Mouse (Mus musculus): ENCODE results near the gene Kcnk4. TPM values are rescaled to one million over a fixed set of nuclear protein-coding genes. Genes with fewer than 3 reads are reported as not detected.

Kcnk4 gene
- polyA plus RNA-seq, 1 experiment from 2014 or later: 0.49 TPM

GRCm38 (mm10) chr19:6933102-6933435, 1.2 kb downstream of the Kcnk4 start:
- H3K4me1 ChIP-seq (replicated peaks; ENCODE audit: control insufficient read depth, insufficient read depth, low read length): peaks cover 5% of the 10 kb centered on the region; the same call in 1 of the 2 replicates
- ATAC-seq (ENCODE audit: low FRiP score) (no peak), DNase-seq (ENCODE audit: low spot score) (no peak)
- no peaks in the 10 kb centered on the region for H3K9me3 ChIP-seq (ENCODE audit: control insufficient read depth, low read length)
- no peaks in the 10 kb centered on the region for H3K36me3 ChIP-seq (ENCODE audit: control insufficient read depth, insufficient read depth, low read length)
- no peak overlapping the region for H3K9ac ChIP-seq (ENCODE audit: low read depth, low read length)
- peaks cover 68% of the 10 kb centered on the region for H3K27me3 ChIP-seq (ENCODE audit: control insufficient read depth, insufficient read depth, low read length)
- no peak overlapping the region for H3K27ac ChIP-seq (ENCODE audit: low read depth, low read length)
- H3K4me2 ChIP-seq (replicated peaks; ENCODE audit: low read depth, low read length): no peak overlapping the region
- no peak overlapping the region for H3K4me3 ChIP-seq (ENCODE audit: low read depth, low read length)
- 20% methylated on average over 4 of the region's 4 CpGs for WGBS

- Histone ChIP-seq H3K4me2 (replicated peaks; ENCODE audit: low read depth, low read length) (no peak overlapping the region), H3K4me3 (ENCODE audit: low read depth, low read length) (no peak overlapping the region), H3K9me3 (ENCODE audit: control insufficient read depth, low read length) (no peaks in the 10 kb centered on the region), H3K27me3 (ENCODE audit: control insufficient read depth, insufficient read depth, low read length) (peaks cover 79% of the 10 kb centered on the region), H3K36me3 (ENCODE audit: control insufficient read depth, insufficient read depth, low read length) (no peaks in the 10 kb centered on the region), H3K27ac (ENCODE audit: low read depth, low read length) (no peak overlapping the region), H3K4me1 (replicated peaks; ENCODE audit: control insufficient read depth, insufficient read depth, low read length) (peaks cover 5% of the 10 kb centered on the region; the same call in 1 of the 2 replicates), H3K9ac (ENCODE audit: low read depth, low read length) (no peak overlapping the region)
- 50% methylated on average over 1 of the region's 1 CpGs for WGBS
- ATAC-seq (ENCODE audit: low FRiP score) (no peak), DNase-seq (ENCODE audit: low spot score) (no peak)
These were observed 2.3 kb downstream of the Kcnk4 start for GRCm38 (mm10) chr19:6932018-6932417.

- Histone ChIP-seq H3K27me3 (ENCODE audit: control insufficient read depth, insufficient read depth, low read length) (peaks cover 86% of the 10 kb centered on the region), H3K4me2 (replicated peaks; ENCODE audit: low read depth, low read length) (no peak overlapping the region), H3K9ac (ENCODE audit: low read depth, low read length) (no peak overlapping the region), H3K4me1 (replicated peaks; ENCODE audit: control insufficient read depth, insufficient read depth, low read length) (peaks cover 5% of the 10 kb centered on the region; the same call in 1 of the 2 replicates), H3K27ac (ENCODE audit: low read depth, low read length) (no peak overlapping the region), H3K9me3 (ENCODE audit: control insufficient read depth, low read length) (no peaks in the 10 kb centered on the region), H3K4me3 (ENCODE audit: low read depth, low read length) (no peak overlapping the region), H3K36me3 (ENCODE audit: control insufficient read depth, insufficient read depth, low read length) (no peaks in the 10 kb centered on the region)
- no peak for ATAC-seq (ENCODE audit: low FRiP score)
- no peak for DNase-seq (ENCODE audit: low spot score)
- WGBS: 0% methylated on average over 2 of the region's 2 CpGs
These were observed 3.3 kb downstream of the Kcnk4 start for GRCm38 (mm10) chr19:6931002-6931401.

GRCm38 (mm10) chr19:6928080-6928479, 6.2 kb downstream of the Kcnk4 start:
- WGBS: 14% methylated on average over 9 of the region's 9 CpGs
- H3K9me3 ChIP-seq (ENCODE audit: control insufficient read depth, low read length): no peaks in the 10 kb centered on the region
- H3K4me2 ChIP-seq (replicated peaks; ENCODE audit: low read depth, low read length): no peak overlapping the region
- H3K4me3 ChIP-seq (ENCODE audit: low read depth, low read length): no peak overlapping the region
- no peaks in the 10 kb centered on the region for H3K36me3 ChIP-seq (ENCODE audit: control insufficient read depth, insufficient read depth, low read length)
- H3K27ac ChIP-seq (ENCODE audit: low read depth, low read length): no peak overlapping the region
- H3K27me3 ChIP-seq (ENCODE audit: control insufficient read depth, insufficient read depth, low read length): peaks cover 84% of the 10 kb centered on the region
- no peak for DNase-seq (ENCODE audit: low spot score)
- H3K4me1 ChIP-seq (replicated peaks; ENCODE audit: control insufficient read depth, insufficient read depth, low read length): 0 out of 2 replicates have a peak, but pooled peaks cover 7% of the 10 kb centered on the region
- no peak for ATAC-seq (ENCODE audit: low FRiP score)
- H3K9ac ChIP-seq (ENCODE audit: low read depth, low read length): no peak overlapping the region

GRCm38 (mm10) chr19:6926559-6927255, 7.6 kb downstream of the Kcnk4 start:
- H3K36me3 ChIP-seq (ENCODE audit: control insufficient read depth, insufficient read depth, low read length): no peaks in the 10 kb centered on the region
- H3K4me3 ChIP-seq (ENCODE audit: low read depth, low read length): peak overlapping the region; percentile 16; the same call in 1 of the 2 replicates
- ATAC-seq (ENCODE audit: low FRiP score): no peak
- H3K9me3 ChIP-seq (ENCODE audit: control insufficient read depth, low read length): no peaks in the 10 kb centered on the region
- H3K27me3 ChIP-seq (ENCODE audit: control insufficient read depth, insufficient read depth, low read length): peaks cover 76% of the 10 kb centered on the region
- H3K9ac ChIP-seq (ENCODE audit: low read depth, low read length): no peak overlapping the region
- H3K4me1 ChIP-seq (replicated peaks; ENCODE audit: control insufficient read depth, insufficient read depth, low read length): 0 out of 2 replicates have a peak, but pooled peaks cover 7% of the 10 kb centered on the region
- peak; percentile 50 for DNase-seq (ENCODE audit: low spot score)
- WGBS: 11% methylated on average over 26 of the region's 26 CpGs
- peak overlapping the region; percentile 18; the same call in 1 of the 2 replicates for H3K4me2 ChIP-seq (replicated peaks; ENCODE audit: low read depth, low read length)
- no peak overlapping the region for H3K27ac ChIP-seq (ENCODE audit: low read depth, low read length)

GRCm38 (mm10) chr19:6925611-6926329, 8.5 kb downstream of the Kcnk4 start:
- Histone ChIP-seq H3K9ac (ENCODE audit: low read depth, low read length) (no peak overlapping the region), H3K36me3 (ENCODE audit: control insufficient read depth, insufficient read depth, low read length) (no peaks in the 10 kb centered on the region), H3K4me2 (replicated peaks; ENCODE audit: low read depth, low read length) (no peak overlapping the region), H3K27ac (ENCODE audit: low read depth, low read length) (no peak overlapping the region), H3K4me1 (replicated peaks; ENCODE audit: control insufficient read depth, insufficient read depth, low read length) (peaks cover 7% of the 10 kb centered on the region; the same call in 1 of the 2 replicates), H3K9me3 (ENCODE audit: control insufficient read depth, low read length) (no peaks in the 10 kb centered on the region), H3K27me3 (ENCODE audit: control insufficient read depth, insufficient read depth, low read length) (peaks cover 67% of the 10 kb centered on the region), H3K4me3 (ENCODE audit: low read depth, low read length) (peak overlapping the region; percentile 8; the same call in 1 of the 2 replicates)
- no peak for ATAC-seq (ENCODE audit: low FRiP score)
- WGBS: 5% methylated on average over 38 of the region's 40 CpGs
- peak; percentile 42 for DNase-seq (ENCODE audit: low spot score)

DNA sequence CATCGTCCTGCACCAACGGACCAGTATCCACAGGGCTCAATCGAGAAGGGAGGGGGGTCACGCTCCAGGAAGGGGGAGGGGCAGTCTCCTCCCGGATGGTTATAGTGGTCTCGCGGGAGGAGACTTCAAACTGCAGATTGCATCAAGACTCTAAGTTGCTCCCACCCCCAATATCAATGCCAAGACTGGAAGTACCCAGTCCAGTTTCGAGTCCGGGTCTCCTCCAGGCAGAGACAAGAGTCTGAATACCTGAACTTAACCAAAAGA, 9.1 kb downstream of the Kcnk4 start, which contains the start of gene Catsperz:
TSS of gene Catsperz (minus strand) at position 74 of the 267 bp plus-strand sequence.
- Histone ChIP-seq H3K9ac (ENCODE audit: low read depth, low read length) (no peak within 1 kb of the TSS), H3K27me3 (ENCODE audit: control insufficient read depth, insufficient read depth, low read length) (peaks cover 64% of the 10 kb centered on the region), H3K4me2 (replicated peaks; ENCODE audit: low read depth, low read length) (no peak within 1 kb of the TSS), H3K4me3 (ENCODE audit: low read depth, low read length) (peak within 1 kb of the TSS; percentile 8; the same call in 1 of the 2 replicates), H3K27ac (ENCODE audit: low read depth, low read length) (no peak within 1 kb of the TSS), H3K36me3 (ENCODE audit: control insufficient read depth, insufficient read depth, low read length) (no peaks in the 10 kb centered on the region), H3K9me3 (ENCODE audit: control insufficient read depth, low read length) (no peaks in the 10 kb centered on the region), H3K4me1 (replicated peaks; ENCODE audit: control insufficient read depth, insufficient read depth, low read length) (peaks cover 10% of the 10 kb centered on the region; the same call in 1 of the 2 replicates)
- 6% methylated on average over 9 of the region's 9 CpGs for WGBS
- DNase-seq (ENCODE audit: low spot score) (no peak), ATAC-seq (ENCODE audit: low FRiP score) (no peak)

DNA sequence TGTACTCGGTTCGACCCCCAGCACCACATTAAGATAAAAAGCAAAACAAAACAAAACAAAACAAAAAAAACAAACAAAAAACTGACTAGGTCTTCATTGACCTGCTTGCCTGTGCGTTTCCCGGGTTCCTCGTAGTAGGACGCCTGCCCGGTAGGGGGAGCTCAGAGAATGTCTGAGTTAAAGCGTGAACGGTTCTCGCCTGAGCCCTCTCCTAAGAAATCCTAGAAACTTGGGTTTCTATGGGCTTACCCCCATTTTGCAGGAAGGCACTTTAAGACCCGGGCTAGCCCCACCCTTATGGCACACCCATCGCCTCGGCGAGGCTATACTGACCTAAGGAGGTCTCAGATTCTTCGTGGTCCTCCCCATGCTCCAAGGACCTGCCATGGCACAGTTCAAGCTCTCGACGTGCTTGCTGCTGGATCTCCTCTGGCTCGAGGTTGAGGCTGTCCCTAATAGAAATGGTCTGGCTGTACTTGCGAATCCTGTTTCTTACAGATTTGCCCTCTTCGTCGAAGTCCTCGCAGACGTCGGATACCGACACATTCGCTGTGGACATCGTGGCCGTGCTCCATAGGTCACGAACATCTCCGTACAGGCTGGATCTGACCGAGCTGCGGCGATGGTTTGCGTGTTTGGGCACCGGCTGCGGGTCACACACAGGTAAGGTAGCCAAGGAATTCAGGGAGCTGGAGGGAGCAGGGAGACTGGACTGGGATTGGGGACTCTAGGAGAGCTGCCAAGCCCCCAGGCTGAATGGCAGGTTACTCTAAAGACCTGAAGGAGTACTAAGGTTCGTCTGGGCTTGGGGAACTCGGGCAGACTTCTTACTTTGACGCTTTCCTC, 9.6 kb downstream of the Kcnk4 start:
- no peaks in the 10 kb centered on the region for H3K36me3 ChIP-seq (ENCODE audit: control insufficient read depth, insufficient read depth, low read length)
- no peaks in the 10 kb centered on the region for H3K9me3 ChIP-seq (ENCODE audit: control insufficient read depth, low read length)
- no peak overlapping the region for H3K27ac ChIP-seq (ENCODE audit: low read depth, low read length)
- no peak overlapping the region for H3K4me3 ChIP-seq (ENCODE audit: low read depth, low read length)
- peaks cover 62% of the 10 kb centered on the region for H3K27me3 ChIP-seq (ENCODE audit: control insufficient read depth, insufficient read depth, low read length)
- peak; percentile 85 for DNase-seq (ENCODE audit: low spot score)
- H3K9ac ChIP-seq (ENCODE audit: low read depth, low read length): no peak overlapping the region
- no peak overlapping the region for H3K4me2 ChIP-seq (replicated peaks; ENCODE audit: low read depth, low read length)
- WGBS: 3% methylated on average over 39 of the region's 39 CpGs
- H3K4me1 ChIP-seq (replicated peaks; ENCODE audit: control insufficient read depth, insufficient read depth, low read length): peaks cover 13% of the 10 kb centered on the region; the same call in 1 of the 2 replicates
- ATAC-seq (ENCODE audit: low FRiP score): no peak
